Mouse (Mus musculus) retina, postnatal 7 days (tissue): ENCODE results near the gene Cd36.

ENCODE experiments used
- DNase-seq: peaks from one replicate; pipeline ENCODE4 v3.0.0-alpha.2; 2012; ENCODE audit warnings: low read depth, low spot score

Cd36 gene

GRCm38 (mm10) chr5:17806774-17807377 is 81.7 kb downstream of the Cd36 start:
- no peak for DNase-seq

- DNase-seq = peak; percentile 55
Measured at GRCm38 (mm10) chr5:17776571-17776970, 112.0 kb downstream of the Cd36 start.

- DNase-seq = no peak
Measured at GRCm38 (mm10) chr5:17770328-17770727, 118.3 kb downstream of the Cd36 start.

- DNase-seq = peak; percentile 23
Measured at GRCm38 (mm10) chr5:17766006-17766677, 122.5 kb downstream of the Cd36 start.

GRCm38 (mm10) chr5:17753471-17754005 is 135.1 kb downstream of the Cd36 start:
- DNase-seq = no peak

GRCm38 (mm10) chr5:17748293-17748692 is 140.3 kb downstream of the Cd36 start:
- DNase-seq = no peak

- DNase-seq = no peak
Measured at GRCm38 (mm10) chr5:17747143-17747542, 141.5 kb downstream of the Cd36 start.

GRCm38 (mm10) chr5:17746520-17746919 is 142.1 kb downstream of the Cd36 start:
- no peak for DNase-seq

GRCm38 (mm10) chr5:17739805-17740204 is 148.8 kb downstream of the Cd36 start:
- DNase-seq = no peak
